In the genomic region with DNA sequence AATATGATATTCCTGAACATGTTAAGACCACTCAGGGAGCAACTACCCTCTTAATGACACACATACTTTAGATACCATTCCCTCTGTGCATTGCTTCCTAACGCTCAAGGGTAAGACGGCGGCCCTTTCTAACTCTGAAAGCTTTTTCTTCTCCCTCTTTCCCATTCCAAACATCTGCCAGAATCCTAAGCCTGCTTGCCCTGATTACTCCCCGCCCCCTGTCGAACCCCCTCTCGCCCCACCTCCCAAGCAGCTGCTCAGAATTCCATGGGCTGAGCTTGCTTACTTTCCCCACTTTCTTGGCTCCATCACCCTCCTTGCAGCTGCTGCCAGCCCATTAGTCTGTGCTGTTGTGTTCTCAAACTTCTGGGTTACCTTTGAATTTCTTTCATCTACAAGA, we compare ENCODE assay signal across 8 mouse cellular contexts. TPM values are rescaled to one million over a fixed set of nuclear protein-coding genes. Genes with fewer than 3 reads are reported as not detected.
DNase-seq lines count a peak whose midpoint lies in the region; ATAC-seq and TF ChIP-seq lines count a peak whose summit lies in the region.

No protein-coding gene starts in this region.

- peak overlapping the region; percentile 38; the same call in 1 of the 2 replicates for H3K27ac ChIP-seq in kidney, embryonic 14.5 days (ENCODE audit: low read depth, low read length)
- H3K27ac ChIP-seq in embryonic facial prominence, embryonic 12.5 days, result peak overlapping the region; percentile 78
- 0 out of 2 replicates have a peak overlapping the region, but pooled peaks have one; percentile 21 for H3K27ac ChIP-seq in hindbrain, embryonic 14.5 days
- peak overlapping the region; percentile 97 for H3K27ac ChIP-seq in liver, embryonic 15.5 days (replicated peaks)
- 0 out of 2 replicates have a peak overlapping the region, but pooled peaks have one; percentile 51 for H3K27ac ChIP-seq in olfactory bulb, adult 2 months (ENCODE audit: insufficient read depth, low read depth, low read length)

- H3K27me3 ChIP-seq in kidney, embryonic 14.5 days (ENCODE audit: control insufficient read depth, insufficient read depth, low read length), result no peaks in the 10 kb centered on the region
- H3K27me3 ChIP-seq in embryonic facial prominence, embryonic 12.5 days, result no peaks in the 10 kb centered on the region
- H3K27me3 ChIP-seq in hindbrain, embryonic 14.5 days (ENCODE audit: control insufficient read depth, insufficient read depth, low read length), result no peaks in the 10 kb centered on the region
- H3K27me3 ChIP-seq in liver, embryonic 15.5 days, result no peaks in the 10 kb centered on the region

- H3K9ac ChIP-seq in kidney, embryonic 14.5 days (ENCODE audit: low read depth, low read length), result no peak overlapping the region
- no peak overlapping the region for H3K9ac ChIP-seq in embryonic facial prominence, embryonic 12.5 days
- no peak overlapping the region for H3K9ac ChIP-seq in hindbrain, embryonic 14.5 days
- H3K9ac ChIP-seq in liver, embryonic 15.5 days, result peak overlapping the region; percentile 54

- H3K4me1 ChIP-seq in kidney, embryonic 14.5 days (ENCODE audit: control insufficient read depth, insufficient read depth, low read length), result peaks cover 22% of the 10 kb centered on the region
- H3K4me1 ChIP-seq in embryonic facial prominence, embryonic 12.5 days, result peaks cover 24% of the 10 kb centered on the region
- peaks cover 17% of the 10 kb centered on the region; the same call in 1 of the 2 replicates for H3K4me1 ChIP-seq in hindbrain, embryonic 14.5 days (replicated peaks; ENCODE audit: control insufficient read depth, insufficient read depth, low read length)
- peaks cover 60% of the 10 kb centered on the region for H3K4me1 ChIP-seq in liver, embryonic 15.5 days (replicated peaks)
- peaks cover 4% of the 10 kb centered on the region; the same call in 1 of the 2 replicates for H3K4me1 ChIP-seq in olfactory bulb, adult 2 months (ENCODE audit: control insufficient read depth, insufficient read depth, low read length)

- 10% methylated on average over 6 of the region's 6 CpGs for WGBS in kidney, embryonic 14.5 days
- 5% methylated on average over 6 of the region's 6 CpGs for WGBS in embryonic facial prominence, embryonic 12.5 days
- WGBS in hindbrain, embryonic 14.5 days, result 22% methylated on average over 6 of the region's 6 CpGs
- WGBS in liver, embryonic 15.5 days (ENCODE audit: insufficient replicate concordance), result 43% methylated on average over 6 of the region's 6 CpGs
- WGBS in olfactory bulb, adult 2 months, result 25% methylated on average over 6 of the region's 6 CpGs

- peaks cover 10% of the 10 kb centered on the region for H3K36me3 ChIP-seq in kidney, embryonic 14.5 days (ENCODE audit: control insufficient read depth, insufficient read depth, low read length)
- no peaks in the 10 kb centered on the region for H3K36me3 ChIP-seq in embryonic facial prominence, embryonic 12.5 days
- H3K36me3 ChIP-seq in hindbrain, embryonic 14.5 days (replicated peaks; ENCODE audit: control insufficient read depth, insufficient read depth), result peaks cover 3% of the 10 kb centered on the region; the same call in 1 of the 2 replicates
- H3K36me3 ChIP-seq in liver, embryonic 15.5 days (replicated peaks), result peaks cover 47% of the 10 kb centered on the region

- no peaks in the 10 kb centered on the region for H3K9me3 ChIP-seq in kidney, embryonic 14.5 days (ENCODE audit: control insufficient read depth, low read length)
- H3K9me3 ChIP-seq in embryonic facial prominence, embryonic 12.5 days, result no peaks in the 10 kb centered on the region
- H3K9me3 ChIP-seq in hindbrain, embryonic 14.5 days (ENCODE audit: control insufficient read depth, low read length), result no peaks in the 10 kb centered on the region
- no peaks in the 10 kb centered on the region for H3K9me3 ChIP-seq in liver, embryonic 15.5 days (replicated peaks)

- H3K4me2 ChIP-seq in kidney, embryonic 14.5 days (replicated peaks; ENCODE audit: low read depth, low read length), result no peak overlapping the region
- no peak overlapping the region for H3K4me2 ChIP-seq in embryonic facial prominence, embryonic 12.5 days (replicated peaks)
- H3K4me2 ChIP-seq in hindbrain, embryonic 14.5 days (replicated peaks), result no peak overlapping the region
- H3K4me2 ChIP-seq in liver, embryonic 15.5 days, result peak overlapping the region; percentile 68

- no peak for DNase-seq in kidney, adult 18-20 months
- no peak for DNase-seq in hindbrain, embryonic 14.5 days (ENCODE audit: low spot score)
- DNase-seq in thymus, adult 18-20 months, result no peak
- no peak for DNase-seq in T-cell, adult 2 months (ENCODE audit: low spot score)

- no peak for TF ChIP-seq CTCF in olfactory bulb, adult 2 months (IDR thresholded peaks at IDR 0.05; ENCODE audit: insufficient read depth, low read depth, low read length)

- peak; percentile 53; the same call in 1 of the 2 replicates for ATAC-seq in kidney, embryonic 14.5 days (ENCODE audit: low FRiP score, low TSS enrichment)
- ATAC-seq in embryonic facial prominence, embryonic 12.5 days (ENCODE audit: insufficient number of reproducible peaks, insufficient read depth, low FRiP score, low TSS enrichment), result peak; percentile 86
- ATAC-seq in hindbrain, embryonic 14.5 days (ENCODE audit: low FRiP score), result no peak
- no peak for ATAC-seq in liver, embryonic 15.5 days (ENCODE audit: insufficient read depth)

- H3K4me3 ChIP-seq in kidney, embryonic 14.5 days (ENCODE audit: low read length), result no peak overlapping the region
- H3K4me3 ChIP-seq in embryonic facial prominence, embryonic 12.5 days, result no peak overlapping the region
- H3K4me3 ChIP-seq in hindbrain, embryonic 14.5 days (replicated peaks; ENCODE audit: low read length), result no peak overlapping the region
- no peak overlapping the region for H3K4me3 ChIP-seq in liver, embryonic 15.5 days (replicated peaks)
- H3K4me3 ChIP-seq in olfactory bulb, adult 2 months (ENCODE audit: insufficient read depth, low read depth, low read length), result no peak overlapping the region

- no peak for TF ChIP-seq POLR2A in olfactory bulb, adult 2 months (IDR thresholded peaks at IDR 0.05; ENCODE audit: insufficient read depth, low read depth, low read length)

RNA-seq across cellular contexts. Expression of a gene that starts 23.0 kb away (rescaled TPM):
- polyA plus RNA-seq in kidney, embryonic 14.5 days (2014; fragmentation: Nextera tagmentation; extraction: Ambion mirVana), result 26.5 and 36.6 TPM in 2 replicates
- 19.2 and 24.2 TPM in 2 replicates for polyA plus RNA-seq in embryonic facial prominence, embryonic 12.5 days (2016; fragmentation: Nextera tagmentation; extraction: Ambion mirVana)
- 24.6 and 27.1 TPM in 2 replicates for polyA plus RNA-seq in hindbrain, embryonic 14.5 days (2014; fragmentation: Nextera tagmentation; extraction: Ambion mirVana)
- 50.5 and 53.4 TPM in 2 replicates for polyA plus RNA-seq in liver, embryonic 15.5 days (2015; fragmentation: Nextera tagmentation; extraction: Ambion mirVana)
- not detected in 2 replicates for polyA plus RNA-seq in olfactory bulb, adult 2 months (2012; ENCODE audit: insufficient read depth, insufficient read length, low replicate concordance, missing spikeins)

RNA-seq across cellular contexts. Expression of a gene that starts 27.2 kb away (rescaled TPM):
- polyA plus RNA-seq in kidney, embryonic 14.5 days (2014; fragmentation: Nextera tagmentation; extraction: Ambion mirVana), result 30.4 and 33.5 TPM in 2 replicates
- 46.5 and 47.9 TPM in 2 replicates for polyA plus RNA-seq in embryonic facial prominence, embryonic 12.5 days (2016; fragmentation: Nextera tagmentation; extraction: Ambion mirVana)
- polyA plus RNA-seq in hindbrain, embryonic 14.5 days (2014; fragmentation: Nextera tagmentation; extraction: Ambion mirVana), result 28.4 and 31.5 TPM in 2 replicates
- polyA plus RNA-seq in liver, embryonic 15.5 days (2015; fragmentation: Nextera tagmentation; extraction: Ambion mirVana), result 24.2 and 26.0 TPM in 2 replicates
- polyA plus RNA-seq in olfactory bulb, adult 2 months (2012; ENCODE audit: insufficient read depth, insufficient read length, low replicate concordance, missing spikeins), result not detected in 2 replicates

RNA-seq across cellular contexts. Expression of a gene that starts 27.3 kb away (rescaled TPM):
- 25.7 and 29.3 TPM in 2 replicates for polyA plus RNA-seq in kidney, embryonic 14.5 days (2014; fragmentation: Nextera tagmentation; extraction: Ambion mirVana)
- polyA plus RNA-seq in embryonic facial prominence, embryonic 12.5 days (2016; fragmentation: Nextera tagmentation; extraction: Ambion mirVana), result 39.7 and 41.0 TPM in 2 replicates
- polyA plus RNA-seq in hindbrain, embryonic 14.5 days (2014; fragmentation: Nextera tagmentation; extraction: Ambion mirVana), result 18.8 and 19.4 TPM in 2 replicates
- polyA plus RNA-seq in liver, embryonic 15.5 days (2015; fragmentation: Nextera tagmentation; extraction: Ambion mirVana), result 6.4 and 6.7 TPM in 2 replicates
- polyA plus RNA-seq in olfactory bulb, adult 2 months (2012; ENCODE audit: insufficient read depth, insufficient read length, low replicate concordance, missing spikeins), result not detected in 2 replicates

Comparison
In these comparisons a context has a peak if more than half of its experiments do, and no peak if none do; other contexts are left out.
1. ATAC-seq: peak in kidney, embryonic 14.5 days (single experiment) and embryonic facial prominence, embryonic 12.5 days (single experiment); none in hindbrain, embryonic 14.5 days (single experiment) and liver, embryonic 15.5 days (single experiment).
2. H3K27ac ChIP-seq: peak in every context shown above with its lines; median percentile 97 in liver, embryonic 15.5 days; 78 in embryonic facial prominence, embryonic 12.5 days; 51 in olfactory bulb, adult 2 months; 38 in kidney, embryonic 14.5 days; 21 in hindbrain, embryonic 14.5 days.
3. RNA of a gene that starts 23.0 kb away (polyA plus RNA-seq): 50.5 to 53.4 TPM in liver, embryonic 15.5 days, 26.5 to 36.6 TPM in kidney, embryonic 14.5 days, 24.6 to 27.1 TPM in hindbrain, embryonic 14.5 days and 19.2 to 24.2 TPM in embryonic facial prominence, embryonic 12.5 days; not detected in olfactory bulb, adult 2 months; every median in the first group is over 10 times any median in the second.
4. RNA of a gene that starts 27.2 kb away (polyA plus RNA-seq): 46.5 to 47.9 TPM in embryonic facial prominence, embryonic 12.5 days, 30.4 to 33.5 TPM in kidney, embryonic 14.5 days, 28.4 to 31.5 TPM in hindbrain, embryonic 14.5 days and 24.2 to 26.0 TPM in liver, embryonic 15.5 days; not detected in olfactory bulb, adult 2 months; every median in the first group is over 10 times any median in the second.